Mouse (Mus musculus) neural tube, embryonic 12.5 days (tissue): ENCODE data around the gene Lrp2. TPM values are rescaled to one million over a fixed set of nuclear protein-coding genes. Genes with fewer than 3 reads are reported as not detected.
A peak's percentile ranks its signal among the peaks of the same experiment; 100 is the strongest.

Source experiments
- ATAC-seq: fragments of 200-750 bp; cut with Nextera tagmentation; 2 replicates; pipeline ENCODE4 v1.8.0; 2017; ENCODE audit warnings: low read depth, mild to moderate bottlenecking, moderate TSS enrichment, moderate library complexity; ENCODE audit not compliant: low FRiP score
- H3K27ac ChIP-seq: fragments of 300-500 bp; sonication (generic); 2 replicates; pipeline ENCODE4 v1.5.1; 2016
- H3K27me3 ChIP-seq: fragments of 300-500 bp; sonication (generic); replicated peaks from 2 replicates; pipeline ENCODE4 v1.6.1; 2016; ENCODE audit warnings: mild to moderate bottlenecking
- H3K36me3 ChIP-seq: fragments of 300-500 bp; sonication (generic); 2 replicates; pipeline ENCODE4 v1.6.1; 2016; ENCODE audit warnings: mild to moderate bottlenecking
- H3K4me1 ChIP-seq: fragments of 300-500 bp; sonication (generic); 2 replicates; pipeline ENCODE4 v1.6.1; 2016
- H3K4me2 ChIP-seq: fragments of 300-500 bp; sonication (generic); replicated peaks from 2 replicates; pipeline ENCODE4 v1.6.1; 2016; ENCODE audit warnings: mild to moderate bottlenecking
- H3K4me3 ChIP-seq: fragments of 300-500 bp; sonication (generic); 2 replicates; pipeline ENCODE4 v1.5.1; 2016
- H3K9ac ChIP-seq: fragments of 300-500 bp; sonication (generic); 2 replicates; pipeline ENCODE4 v1.6.1; 2016; ENCODE audit warnings: mild to moderate bottlenecking
- H3K9me3 ChIP-seq: fragments of 300-500 bp; sonication (generic); 2 replicates; pipeline ENCODE4 v1.6.1; 2016; ENCODE audit warnings: mild to moderate bottlenecking
- WGBS: fragments of 180-500 bp; shearing (Covaris S2); methylation state at CpG from one replicate; pipeline ENCODE4 v1.1.7; 2016; 5-methylcytosine and 5-hydroxymethylcytosine counted together
- polyA plus RNA-seq: library from polyadenylated mRNA; unstranded; fragments of >200 nt; fragmentation: Nextera tagmentation; extraction: Ambion mirVana; gene quantifications from 2 replicates; pipeline ENCODE4 v1.2.1, GENCODE M21; 2016

Lrp2 gene
- polyA plus RNA-seq, 1 experiment from 2014 or later, result 1.4 TPM

DNA sequence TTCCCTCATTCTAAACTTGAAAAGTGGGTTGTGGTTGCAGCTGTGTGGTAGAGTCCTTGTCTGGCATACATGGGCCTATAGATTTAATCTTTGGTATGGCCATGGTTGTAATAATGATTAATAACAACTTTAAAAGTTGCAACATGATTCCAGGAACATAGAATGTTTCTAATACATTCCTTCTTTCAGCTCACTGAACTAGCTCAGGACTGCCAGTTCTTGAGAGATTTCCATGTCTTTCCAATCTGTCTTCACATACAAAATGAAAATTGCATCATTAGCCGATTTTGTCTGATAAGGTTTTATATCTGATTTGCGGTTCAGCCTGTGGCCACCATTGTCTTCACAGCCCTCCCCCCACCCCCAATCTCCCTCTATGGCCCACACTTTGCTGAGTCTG, 5.8 kb downstream of the Lrp2 start:
- Histone ChIP-seq H3K36me3 (no peaks in the 10 kb centered on the region), H3K4me2 (no peak overlapping the region), H3K9me3 (no peaks in the 10 kb centered on the region), H3K9ac (no peak overlapping the region), H3K27me3 (peaks cover 3% of the 10 kb centered on the region), H3K4me1 (peaks cover 4% of the 10 kb centered on the region; the same call in 1 of the 2 replicates), H3K27ac (no peak overlapping the region), H3K4me3 (no peak overlapping the region)
- ATAC-seq, result no peak
- 97% methylated on average over 2 of the region's 2 CpGs for WGBS

DNA sequence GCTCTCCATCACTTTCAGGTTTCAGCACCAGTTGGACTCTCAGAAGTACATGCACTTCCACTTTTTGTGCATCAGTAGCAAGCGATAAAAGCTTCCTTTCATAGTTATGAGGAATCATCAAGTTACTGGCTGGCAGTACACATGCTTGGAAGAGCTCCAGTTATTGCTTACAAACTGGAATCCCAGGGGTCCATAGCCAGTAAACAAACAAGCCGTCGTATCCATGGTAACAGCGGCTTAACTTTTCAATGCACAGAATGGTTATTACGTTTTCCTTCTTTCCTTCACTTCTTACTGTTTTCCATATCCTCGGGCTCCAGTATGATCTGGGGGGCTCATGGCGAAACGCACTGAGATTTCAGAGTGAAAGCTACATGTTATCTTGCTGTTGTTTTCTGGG, 7.7 kb downstream of the Lrp2 start:
- no peak for ATAC-seq
- H3K9ac ChIP-seq, result no peak overlapping the region
- H3K27ac ChIP-seq, result no peak overlapping the region
- no peaks in the 10 kb centered on the region for H3K9me3 ChIP-seq
- H3K36me3 ChIP-seq, result no peaks in the 10 kb centered on the region
- no peak overlapping the region for H3K4me3 ChIP-seq
- WGBS, result 84% methylated on average over 8 of the region's 8 CpGs
- H3K4me1 ChIP-seq, result peaks cover 6% of the 10 kb centered on the region; the same call in 1 of the 2 replicates
- H3K27me3 ChIP-seq, result no peaks in the 10 kb centered on the region
- H3K4me2 ChIP-seq, result no peak overlapping the region

- peaks cover 7% of the 10 kb centered on the region; the same call in 1 of the 2 replicates for H3K4me1 ChIP-seq
These were observed 9.3 kb downstream of the Lrp2 start for GRCm38 (mm10) chr2:69576531-69576930.

DNA sequence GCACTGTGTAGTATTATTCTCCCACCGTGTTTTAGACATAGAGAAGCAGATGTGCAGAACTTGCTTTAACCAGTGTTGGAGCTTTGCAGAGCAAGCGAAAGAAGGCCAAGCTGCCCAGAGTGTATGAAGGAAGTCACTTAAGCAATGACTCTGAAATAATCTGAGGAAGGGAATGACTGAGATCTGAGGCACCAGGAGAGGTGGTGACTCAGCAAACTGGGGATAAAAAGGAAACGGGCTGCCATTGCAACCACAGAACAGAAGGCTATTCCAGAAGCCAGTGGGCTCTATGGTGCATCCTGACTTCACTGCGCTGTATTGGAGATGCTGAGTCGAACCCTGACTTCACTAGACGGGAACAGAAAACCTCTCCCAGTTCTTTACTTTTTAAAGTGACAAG, 10.9 kb downstream of the Lrp2 start:
- H3K9me3 ChIP-seq, result no peaks in the 10 kb centered on the region
- WGBS, result 69% methylated on average over 6 of the region's 6 CpGs

More at GRCm38 (mm10) chr2:69576531-69576930, 9.3 kb downstream of the Lrp2 start:
- H3K4me3 ChIP-seq, result no peak overlapping the region
- no peak for ATAC-seq
- H3K36me3 ChIP-seq, result no peaks in the 10 kb centered on the region
- WGBS, result 100% methylated on average over 1 of the region's 1 CpGs
- H3K9me3 ChIP-seq, result no peaks in the 10 kb centered on the region
- H3K27ac ChIP-seq, result no peak overlapping the region
- no peak overlapping the region for H3K4me2 ChIP-seq
- H3K27me3 ChIP-seq, result no peaks in the 10 kb centered on the region
- H3K9ac ChIP-seq, result no peak overlapping the region

GRCm38 (mm10) chr2:69574261-69574660, 11.6 kb downstream of the Lrp2 start:
- no peak overlapping the region for H3K4me3 ChIP-seq
- H3K27me3 ChIP-seq, result no peaks in the 10 kb centered on the region
- ATAC-seq, result no peak
- no peaks in the 10 kb centered on the region for H3K36me3 ChIP-seq
- no peaks in the 10 kb centered on the region for H3K9me3 ChIP-seq
- H3K27ac ChIP-seq, result no peak overlapping the region
- no peak overlapping the region for H3K9ac ChIP-seq
- H3K4me1 ChIP-seq, result peaks cover 7% of the 10 kb centered on the region; the same call in 1 of the 2 replicates
- 78% methylated on average over 3 of the region's 3 CpGs for WGBS
- no peak overlapping the region for H3K4me2 ChIP-seq

More for the DNA sequence above, 10.9 kb downstream of the Lrp2 start:
- peaks cover 7% of the 10 kb centered on the region; the same call in 1 of the 2 replicates for H3K4me1 ChIP-seq
- no peak overlapping the region for H3K9ac ChIP-seq
- no peak for ATAC-seq
- no peak overlapping the region for H3K4me3 ChIP-seq
- no peak overlapping the region for H3K4me2 ChIP-seq
- H3K36me3 ChIP-seq, result no peaks in the 10 kb centered on the region
- no peaks in the 10 kb centered on the region for H3K27me3 ChIP-seq
- no peak overlapping the region for H3K27ac ChIP-seq

DNA sequence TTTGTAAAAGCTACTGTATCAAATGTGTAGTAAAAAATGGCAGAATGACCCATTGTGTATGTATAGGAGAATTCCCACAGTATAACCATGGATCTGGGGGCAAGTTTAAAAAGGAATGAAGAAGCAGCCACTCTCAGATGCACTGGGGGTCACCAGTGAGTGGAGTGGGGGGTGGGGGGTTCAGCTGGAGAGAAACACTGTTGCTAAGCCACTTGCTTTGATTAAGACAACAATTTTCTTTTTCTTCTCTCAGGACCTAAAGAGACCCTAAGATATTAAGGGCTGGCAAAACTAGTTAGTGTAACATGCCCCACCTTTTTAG, 12.2 kb downstream of the Lrp2 start:
- H3K4me3 ChIP-seq, result no peak overlapping the region
- ATAC-seq, result no peak
- H3K9ac ChIP-seq, result no peak overlapping the region
- no peaks in the 10 kb centered on the region for H3K36me3 ChIP-seq
- no peak overlapping the region for H3K4me2 ChIP-seq
- H3K27ac ChIP-seq, result no peak overlapping the region
- H3K9me3 ChIP-seq, result no peaks in the 10 kb centered on the region
- H3K4me1 ChIP-seq, result peaks cover 7% of the 10 kb centered on the region; the same call in 1 of the 2 replicates
- no peaks in the 10 kb centered on the region for H3K27me3 ChIP-seq

- H3K4me2 ChIP-seq, result no peak overlapping the region
- no peak overlapping the region for H3K27ac ChIP-seq
- H3K36me3 ChIP-seq, result no peaks in the 10 kb centered on the region
- no peaks in the 10 kb centered on the region for H3K9me3 ChIP-seq
- peaks cover 7% of the 10 kb centered on the region; the same call in 1 of the 2 replicates for H3K4me1 ChIP-seq
- ATAC-seq, result no peak
- WGBS, result 56% methylated on average over 5 of the region's 5 CpGs
- no peaks in the 10 kb centered on the region for H3K27me3 ChIP-seq
- no peak overlapping the region for H3K9ac ChIP-seq
- no peak overlapping the region for H3K4me3 ChIP-seq
These were observed 12.7 kb downstream of the Lrp2 start for GRCm38 (mm10) chr2:69573038-69573732.

GRCm38 (mm10) chr2:69570556-69570955, 15.3 kb downstream of the Lrp2 start:
- Histone ChIP-seq H3K4me3 (no peak overlapping the region), H3K4me2 (no peak overlapping the region), H3K9me3 (no peaks in the 10 kb centered on the region), H3K27me3 (no peaks in the 10 kb centered on the region), H3K27ac (no peak overlapping the region), H3K9ac (no peak overlapping the region), H3K36me3 (no peaks in the 10 kb centered on the region), H3K4me1 (peaks cover 7% of the 10 kb centered on the region; the same call in 1 of the 2 replicates)
- no peak for ATAC-seq
- 66% methylated on average over 6 of the region's 6 CpGs for WGBS

- no peak for ATAC-seq
- Histone ChIP-seq H3K4me2 (no peak overlapping the region), H3K27ac (no peak overlapping the region), H3K27me3 (no peaks in the 10 kb centered on the region), H3K4me3 (no peak overlapping the region), H3K9ac (no peak overlapping the region), H3K4me1 (no peaks in the 10 kb centered on the region), H3K36me3 (no peaks in the 10 kb centered on the region), H3K9me3 (no peaks in the 10 kb centered on the region)
- 74% methylated on average over 7 of the region's 7 CpGs for WGBS
These were observed 19.6 kb downstream of the Lrp2 start for GRCm38 (mm10) chr2:69566281-69566680.

- Histone ChIP-seq H3K4me1 (peaks cover 8% of the 10 kb centered on the region; the same call in 1 of the 2 replicates), H3K36me3 (no peaks in the 10 kb centered on the region), H3K9me3 (no peaks in the 10 kb centered on the region), H3K4me3 (no peak overlapping the region), H3K9ac (no peak overlapping the region), H3K4me2 (no peak overlapping the region), H3K27me3 (no peaks in the 10 kb centered on the region), H3K27ac (no peak overlapping the region)
- WGBS, result 86% methylated on average over 6 of the region's 6 CpGs
- ATAC-seq, result no peak
These were observed 22.4 kb downstream of the Lrp2 start for GRCm38 (mm10) chr2:69563492-69563891.

GRCm38 (mm10) chr2:69562761-69563160, 23.1 kb downstream of the Lrp2 start:
- ATAC-seq, result no peak
- H3K9me3 ChIP-seq, result no peaks in the 10 kb centered on the region
- no peaks in the 10 kb centered on the region for H3K36me3 ChIP-seq
- no peaks in the 10 kb centered on the region for H3K27me3 ChIP-seq
- WGBS, result 72% methylated on average over 5 of the region's 5 CpGs
- H3K9ac ChIP-seq, result no peak overlapping the region
- no peak overlapping the region for H3K27ac ChIP-seq
- no peak overlapping the region for H3K4me3 ChIP-seq
- no peak overlapping the region for H3K4me2 ChIP-seq
- H3K4me1 ChIP-seq, result peaks cover 8% of the 10 kb centered on the region; the same call in 1 of the 2 replicates

GRCm38 (mm10) chr2:69560221-69560620, 25.6 kb downstream of the Lrp2 start:
- Histone ChIP-seq H3K4me2 (no peak overlapping the region), H3K36me3 (no peaks in the 10 kb centered on the region)
- 33% methylated on average over 4 of the region's 4 CpGs for WGBS

DNA sequence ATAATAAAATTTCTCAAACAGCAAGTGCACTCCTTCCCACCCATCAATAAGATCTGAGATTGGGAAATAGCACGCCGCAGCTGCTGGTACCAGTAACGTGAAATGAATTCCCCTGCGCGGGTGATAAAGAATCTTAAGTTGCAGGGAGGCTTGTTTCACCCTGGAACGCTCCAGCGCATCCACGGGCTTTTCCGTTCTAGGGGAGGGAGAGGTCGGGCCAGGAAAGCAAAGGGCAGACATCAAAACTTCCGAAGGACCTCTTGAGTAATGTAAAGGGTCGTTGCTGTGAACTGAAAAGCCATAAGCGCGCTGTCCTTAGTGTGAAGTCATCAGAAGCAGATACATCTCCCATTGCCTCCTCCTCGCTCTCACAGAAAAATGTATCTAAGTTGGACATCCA, 26.5 kb downstream of the Lrp2 start:
- Histone ChIP-seq H3K4me2 (0 out of 2 replicates have a peak overlapping the region, but pooled peaks have one; percentile 10), H3K9ac (no peak overlapping the region), H3K36me3 (no peaks in the 10 kb centered on the region), H3K4me1 (peaks cover 13% of the 10 kb centered on the region; the same call in 1 of the 2 replicates), H3K27me3 (no peaks in the 10 kb centered on the region), H3K4me3 (no peak overlapping the region), H3K27ac (no peak overlapping the region), H3K9me3 (no peaks in the 10 kb centered on the region)
- ATAC-seq, result no peak
- 62% methylated on average over 15 of the region's 15 CpGs for WGBS

More at GRCm38 (mm10) chr2:69560221-69560620, 25.6 kb downstream of the Lrp2 start:
- H3K4me1 ChIP-seq, result peaks cover 13% of the 10 kb centered on the region; the same call in 1 of the 2 replicates
- no peaks in the 10 kb centered on the region for H3K27me3 ChIP-seq
- no peaks in the 10 kb centered on the region for H3K9me3 ChIP-seq
- no peak overlapping the region for H3K9ac ChIP-seq
- no peak overlapping the region for H3K27ac ChIP-seq
- H3K4me3 ChIP-seq, result no peak overlapping the region
- no peak for ATAC-seq
